Mouse (Mus musculus): Measurements from ENCODE around the gene Prkar1b. TPM values are rescaled to one million over a fixed set of nuclear protein-coding genes. Genes with fewer than 3 reads are reported as not detected.
A peak's percentile ranks its signal among the peaks of the same experiment; 100 is the strongest.

Prkar1b gene
- total RNA-seq, 2 experiments from 2014 or later = 1.5 to 2.1 TPM

DNA sequence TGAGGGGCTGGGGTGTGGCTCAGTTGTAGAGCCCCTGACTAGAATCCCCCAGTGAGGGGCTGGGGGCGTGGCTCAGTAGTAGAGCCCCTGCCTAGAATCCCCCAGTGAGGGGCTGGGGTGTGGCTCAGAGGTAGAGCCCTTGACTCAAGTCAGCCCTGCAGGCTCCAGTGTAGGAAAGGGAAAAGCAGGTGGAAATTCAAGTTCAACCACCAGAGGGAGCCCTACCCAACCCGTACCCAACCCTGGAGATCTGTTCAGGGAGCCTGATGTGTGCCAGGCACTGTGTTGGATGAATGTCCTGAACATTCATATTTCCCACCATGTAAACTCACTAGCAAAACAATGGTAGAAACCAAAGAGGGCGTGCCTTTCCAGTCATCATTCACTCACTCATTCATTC, 74.7 kb downstream of the Prkar1b start:
- DNase-seq = peak; percentile 74 to 83

GRCm38 (mm10) chr5:139073977-139074376, 75.8 kb downstream of the Prkar1b start:
- intact Hi-C loops (cut with DNase I) = no loop called here
- DNase-seq = no peak

More for the DNA sequence above, 74.7 kb downstream of the Prkar1b start:
- intact Hi-C loops (cut with DNase I) = loop anchor here (1.0 kb wide), 1 partner anchor 104 kb away; no protein-coding TSS in a partner anchor

GRCm38 (mm10) chr5:139072866-139073265, 76.9 kb downstream of the Prkar1b start:
- DNase-seq = no peak
- intact Hi-C loops (cut with DNase I) = no loop called here

DNA sequence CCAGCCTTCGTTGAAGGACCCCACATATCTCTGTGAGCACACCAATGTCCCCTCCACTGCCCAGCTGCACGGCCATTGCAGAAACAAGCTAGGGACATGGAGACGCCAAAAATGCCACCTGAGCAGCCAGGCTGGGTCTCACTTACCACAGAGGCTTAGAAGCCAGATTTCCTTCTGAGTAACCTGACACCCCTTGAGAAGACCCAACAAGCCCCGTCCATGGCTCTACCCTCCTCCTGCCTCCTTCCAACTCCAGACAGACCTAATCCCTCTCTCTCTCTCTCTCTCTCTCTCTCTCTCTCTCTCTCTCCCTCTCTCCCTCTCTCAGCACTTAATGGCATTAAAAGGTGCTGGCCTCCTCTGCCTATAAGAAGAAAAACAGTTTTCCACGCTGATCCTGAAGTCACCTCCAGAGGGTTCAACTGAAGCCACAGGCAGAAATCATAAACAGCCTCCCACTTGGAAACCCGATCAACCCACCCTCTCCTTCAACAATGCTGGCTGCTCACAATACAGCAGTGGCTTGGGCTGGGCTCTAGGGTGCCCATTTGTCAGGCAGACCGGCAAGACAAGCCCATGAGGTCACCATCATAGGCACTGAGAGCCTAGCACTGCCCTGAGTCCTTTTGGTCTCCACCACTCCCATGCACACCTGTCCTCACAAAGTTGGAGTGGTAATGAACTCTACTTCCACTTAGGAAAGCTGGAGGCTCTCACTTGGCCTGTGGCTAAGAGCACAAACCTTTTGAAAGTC, 82.8 kb downstream of the Prkar1b start:
- intact Hi-C loops (cut with DNase I) = no loop called here
- DNase-seq = no peak

- DNase-seq = no peak
- intact Hi-C loops (cut with DNase I) = no loop called here
These were observed 85.2 kb downstream of the Prkar1b start for GRCm38 (mm10) chr5:139064611-139065010.

GRCm38 (mm10) chr5:139061680-139062079, 88.1 kb downstream of the Prkar1b start:
- intact Hi-C loops (cut with DNase I) = no loop called here
- DNase-seq = no peak

- intact Hi-C loops (cut with DNase I) = no loop called here
- peak in 1 of 2 experiments; percentile 11 for DNase-seq
These were observed 89.2 kb downstream of the Prkar1b start for GRCm38 (mm10) chr5:139060460-139061051.

GRCm38 (mm10) chr5:139053176-139053575, 96.6 kb downstream of the Prkar1b start:
- no peak for DNase-seq
- intact Hi-C loops (cut with DNase I) = no loop called here

DNA sequence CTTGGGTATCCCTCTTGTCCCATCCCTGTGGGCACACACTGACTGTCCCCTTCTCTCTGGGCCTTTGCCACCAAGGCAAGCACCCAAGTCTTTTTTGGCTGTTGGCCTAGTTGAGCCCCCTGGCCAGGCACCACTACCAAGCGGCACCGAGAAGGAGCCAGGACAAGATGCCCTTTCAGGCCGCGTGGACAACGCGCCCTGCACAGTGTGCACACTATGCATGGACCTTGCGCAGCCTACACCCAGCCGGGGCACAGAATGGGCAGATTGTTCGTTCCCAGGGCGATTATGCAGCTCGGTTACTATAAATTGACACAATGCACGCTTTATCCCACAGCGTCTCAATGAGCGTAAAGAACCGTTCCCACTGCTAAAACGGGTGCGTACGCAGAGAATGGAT, 98.5 kb downstream of the Prkar1b start:
- intact Hi-C loops (cut with DNase I) = no loop called here
- DNase-seq = no peak

DNA sequence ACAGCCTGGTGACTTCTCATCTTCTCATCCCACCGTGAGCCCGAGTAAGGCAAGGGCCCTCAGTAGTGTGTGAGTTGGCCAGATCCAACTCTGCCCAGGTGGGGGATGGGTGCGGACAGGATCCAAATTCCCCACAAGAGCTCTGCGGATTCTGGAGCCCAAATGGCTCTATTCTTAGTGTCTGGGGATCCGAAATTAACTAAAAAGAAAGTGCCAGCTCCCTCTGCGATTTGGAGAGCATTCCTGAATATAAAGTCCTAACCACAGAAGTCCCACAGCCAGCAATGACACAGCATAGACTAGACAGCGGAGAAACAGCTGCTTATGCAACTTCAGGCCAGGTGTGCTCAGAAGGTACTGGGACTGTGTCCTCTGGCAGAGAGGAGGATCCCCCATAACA, 100.4 kb downstream of the Prkar1b start:
- intact Hi-C loops (cut with DNase I) = no loop called here
- peak in 1 of 2 experiments; percentile 25 for DNase-seq

DNA sequence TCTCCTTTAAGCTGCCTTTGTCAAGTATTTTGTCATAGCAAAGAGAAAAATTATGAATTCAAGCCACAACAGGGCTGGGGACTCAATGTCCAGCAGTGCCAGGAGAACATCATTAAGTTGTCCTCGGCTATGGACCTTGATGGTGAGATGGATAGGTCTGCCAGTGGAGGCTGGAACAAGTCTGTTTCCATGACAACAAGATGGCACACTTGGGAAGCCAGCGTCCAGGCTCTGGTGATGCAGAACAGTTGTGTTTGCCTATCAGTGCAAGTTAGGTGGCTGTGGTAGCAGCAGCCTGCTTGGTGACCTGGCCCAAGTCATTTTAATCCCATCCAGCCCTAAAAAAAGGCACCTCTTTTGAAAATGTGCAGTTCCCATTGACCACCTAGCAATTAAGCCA, 102.6 kb downstream of the Prkar1b start:
- intact Hi-C loops (cut with DNase I) = no loop called here
- no peak for DNase-seq

DNA sequence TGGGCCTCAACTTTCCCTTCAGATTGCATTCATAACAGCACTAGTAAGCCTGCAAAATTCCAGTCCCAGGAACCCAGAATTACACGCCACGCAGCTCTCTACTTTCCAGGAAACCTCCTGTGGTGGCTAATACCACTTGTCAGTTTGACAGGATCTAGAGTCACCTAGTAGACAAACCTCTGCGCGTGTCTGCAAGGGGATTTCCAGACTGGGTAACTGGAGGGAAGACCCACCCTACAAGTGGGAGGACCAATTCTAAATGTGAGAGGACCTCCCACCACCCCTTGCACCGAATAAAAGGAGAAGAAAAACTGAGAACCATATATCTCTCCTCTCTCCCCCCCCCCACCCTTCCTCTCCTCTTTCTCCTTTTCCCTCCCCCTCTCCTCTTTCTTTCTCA, 103.2 kb downstream of the Prkar1b start:
- DNase-seq = no peak
- intact Hi-C loops (cut with DNase I) = no loop called here

DNA sequence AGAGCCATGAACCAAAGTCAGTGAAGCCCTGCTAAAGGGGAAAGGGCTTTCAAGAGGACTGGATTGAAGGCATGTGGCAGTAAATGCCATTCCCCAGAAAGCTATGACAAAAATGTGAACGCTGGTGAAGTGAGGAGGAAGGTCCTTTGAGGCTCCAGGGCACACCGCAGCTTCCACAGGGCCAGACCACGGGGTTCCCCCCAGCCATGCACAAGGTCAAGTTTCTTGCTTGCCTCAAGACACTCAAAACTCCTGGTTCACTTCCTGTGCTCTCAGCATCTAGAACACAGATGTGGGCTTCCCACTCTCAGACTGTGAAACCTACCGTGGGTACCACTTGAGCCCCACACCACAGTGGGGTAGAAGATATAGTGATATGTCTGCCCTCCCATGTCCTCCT, 106.3 kb downstream of the Prkar1b start:
- intact Hi-C loops (cut with DNase I) = no loop called here
- DNase-seq = no peak

DNA sequence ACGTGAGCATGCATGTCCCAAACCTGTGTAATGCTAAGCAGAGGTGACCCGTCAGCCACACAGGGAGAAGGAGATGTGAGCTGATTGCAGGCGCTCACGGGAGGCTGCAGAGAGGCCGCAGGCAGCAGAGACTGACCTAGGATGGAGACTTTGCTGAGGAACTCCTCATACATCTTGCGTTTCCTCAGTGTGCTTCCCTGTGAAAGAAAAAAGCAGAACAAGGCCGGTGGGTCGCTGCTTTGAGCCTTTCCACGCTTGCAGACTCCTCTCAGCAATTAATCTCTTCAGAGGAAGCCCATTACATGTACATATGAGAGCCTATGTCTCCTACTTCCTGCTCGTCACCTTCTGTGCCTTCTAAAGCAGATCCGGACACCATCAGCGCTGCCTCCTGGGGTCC, 107.5 kb downstream of the Prkar1b start:
- intact Hi-C loops (cut with DNase I) = no loop called here
- DNase-seq = no peak

DNA sequence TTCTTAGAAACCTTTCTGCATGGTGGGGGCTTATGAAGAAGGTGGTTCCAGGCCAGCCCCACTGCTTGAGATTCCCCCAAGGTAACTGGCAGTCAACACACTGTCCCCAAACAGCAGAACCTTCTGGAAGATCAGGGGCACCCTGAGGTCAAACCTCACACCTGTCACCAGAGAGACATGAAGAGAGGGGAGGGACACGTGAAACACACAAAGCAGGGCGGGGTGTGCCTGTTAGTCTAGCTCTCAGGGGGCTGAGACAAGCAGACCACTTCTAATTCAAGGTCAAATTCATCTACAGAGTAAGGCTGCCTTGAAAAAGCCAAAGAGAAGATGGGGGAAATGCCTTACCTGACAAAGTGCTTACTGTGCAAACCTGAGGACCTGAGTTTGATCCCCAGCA, 114.6 kb downstream of the Prkar1b start:
- intact Hi-C loops (cut with DNase I) = no loop called here
- no peak for DNase-seq

GRCm38 (mm10) chr5:139034746-139035145, 115.1 kb downstream of the Prkar1b start:
- intact Hi-C loops (cut with DNase I) = no loop called here
- DNase-seq = no peak

DNA sequence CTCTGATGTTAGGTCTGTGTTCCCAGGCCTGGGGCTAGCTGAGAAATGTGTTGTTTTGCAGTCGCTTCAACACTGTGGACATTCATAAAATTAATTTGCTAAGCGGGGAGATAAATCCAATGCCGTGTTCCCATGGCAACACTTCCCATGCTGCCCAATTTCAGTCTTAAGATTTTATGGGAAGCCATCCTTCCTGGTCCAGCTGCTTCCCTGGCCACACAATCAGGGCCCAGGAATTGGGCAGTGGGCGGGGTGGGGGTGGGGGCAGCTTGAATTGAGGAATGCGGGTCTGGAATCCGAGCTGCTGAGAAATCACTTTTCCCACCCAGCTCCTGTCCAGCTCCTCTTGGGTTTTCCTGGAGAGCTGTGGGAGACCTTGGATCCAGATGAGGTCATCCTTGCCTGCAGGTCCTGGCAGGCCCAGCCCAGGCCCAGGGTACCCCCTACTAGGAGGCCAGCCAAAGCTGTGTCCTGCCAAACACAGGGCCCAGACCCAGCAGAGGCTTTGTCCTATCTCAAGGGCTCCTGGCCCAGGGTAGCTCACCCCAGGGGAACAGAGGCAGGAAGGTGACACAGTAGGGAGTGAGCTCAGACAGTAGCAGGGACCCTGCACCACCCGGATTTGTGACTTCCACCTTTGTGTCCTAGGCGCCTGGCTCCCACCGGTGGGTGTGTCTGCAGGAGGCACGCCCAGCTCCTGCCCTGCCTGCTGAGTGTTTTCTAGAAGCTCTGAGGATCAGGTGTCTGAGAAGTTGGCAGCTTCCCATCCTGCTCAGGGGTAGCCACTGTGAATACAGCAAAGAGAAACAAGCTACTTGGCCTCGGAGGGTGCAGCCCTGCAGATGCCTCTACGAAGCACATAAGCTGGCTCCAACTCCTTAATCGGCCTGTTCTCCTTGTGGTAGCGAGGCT, 116.1 kb downstream of the Prkar1b start:
- peak; percentile 13 to 23 for DNase-seq
- intact Hi-C loops (cut with DNase I) = no loop called here

GRCm38 (mm10) chr5:139027603-139028002, 122.2 kb downstream of the Prkar1b start:
- no peak for DNase-seq
- intact Hi-C loops (cut with DNase I) = no loop called here

DNA sequence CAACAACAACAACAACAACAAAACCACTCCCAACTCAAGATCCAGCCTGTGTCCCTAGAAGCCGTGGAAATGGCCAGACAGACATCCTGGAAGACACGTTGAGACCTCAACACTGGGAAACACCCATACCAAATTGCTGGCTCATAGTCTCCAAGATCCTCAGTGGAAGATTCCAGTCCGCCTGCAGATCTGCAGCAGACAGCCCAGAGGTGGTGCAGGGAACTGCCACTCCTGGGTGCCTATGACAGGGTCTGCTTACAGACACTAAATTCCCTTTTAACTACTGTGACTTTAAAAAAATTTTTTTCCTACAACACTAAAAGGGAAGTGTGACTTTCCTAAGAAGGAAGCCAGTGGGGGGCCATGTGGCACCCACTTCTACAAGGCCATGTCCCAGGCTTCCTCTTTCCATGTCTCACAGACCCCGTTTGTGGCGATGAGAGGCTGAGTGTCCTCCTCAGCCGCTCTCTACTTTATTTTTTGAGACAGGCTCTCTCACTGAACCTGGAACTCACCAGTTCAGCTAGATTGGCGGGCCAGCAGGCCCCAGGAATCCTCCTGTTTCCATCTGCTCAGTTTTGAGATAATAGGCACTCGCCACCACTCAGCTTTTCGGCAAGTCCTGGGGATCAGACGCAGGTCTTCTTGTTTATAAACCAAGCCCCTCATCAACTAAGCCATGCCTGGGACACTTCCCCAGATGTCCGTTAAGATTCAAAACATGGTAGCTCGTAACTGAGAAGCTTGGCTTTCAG, 125.3 kb downstream of the Prkar1b start:
- intact Hi-C loops (cut with DNase I) = no loop called here
- no peak for DNase-seq

DNA sequence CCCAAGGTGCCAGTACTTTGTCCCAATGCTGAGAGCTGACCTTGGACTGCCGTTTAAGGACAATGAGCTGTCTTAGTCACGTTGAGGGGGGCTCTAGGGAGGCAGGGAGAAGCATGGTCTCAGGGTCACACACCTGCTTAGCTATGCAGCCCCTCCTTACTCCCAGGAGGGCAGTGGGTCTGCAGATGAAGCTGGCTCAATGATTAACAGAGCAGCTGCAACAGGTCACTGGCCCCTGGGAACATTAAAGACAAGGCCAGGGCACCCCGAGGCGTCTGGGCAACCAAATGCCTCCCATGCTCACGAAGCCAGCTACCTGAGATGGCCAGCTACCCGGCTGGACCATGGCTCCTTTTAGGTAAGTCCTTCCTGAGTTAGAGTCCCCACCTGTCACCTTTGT, 129.2 kb downstream of the Prkar1b start:
- intact Hi-C loops (cut with DNase I) = no loop called here
- no peak for DNase-seq

All from heart, postnatal 14 days (tissue).